11 mouse cellular contexts compared by ENCODE assay signal in genomic region chr9:61226596-61227384, GRCm38 (mm10).
DNase-seq lines count a peak whose midpoint lies in the region; ATAC-seq and TF ChIP-seq lines count a peak whose summit lies in the region.
"Had no signal": no experiment of that assay in that cellular context is flagged by ENCODE, and none has a peak within 500 bp of the region (broad histone marks: within the 10 kb centered on the region; RNA-seq: fewer than 3 reads in every experiment).

No protein-coding gene starts in this region.

- 85% methylated on average over 11 of the region's 12 CpGs for WGBS in forebrain, postnatal 0 days
- WGBS in forebrain, embryonic 13.5 days: 86% methylated on average over 11 of the region's 12 CpGs
- WGBS in lung, postnatal 0 days: 77% methylated on average over 11 of the region's 12 CpGs
- 39% methylated on average over 12 of the region's 12 CpGs for WGBS in thymus, adult 2 months

- H3K4me3 ChIP-seq in forebrain, postnatal 0 days (ENCODE audit: low read depth, low read length): no peak overlapping the region
- H3K4me3 ChIP-seq in forebrain, embryonic 13.5 days: no peak overlapping the region
- no peak overlapping the region for H3K4me3 ChIP-seq in lung, postnatal 0 days (ENCODE audit: low read depth, low read length)
- H3K4me3 ChIP-seq in cortical plate, adult 2 months (ENCODE audit: insufficient read depth, low read length): no peak overlapping the region
- H3K4me3 ChIP-seq in thymus, adult 2 months (ENCODE audit: control insufficient read depth, insufficient read depth, low read length): no peak overlapping the region
- H3K4me3 ChIP-seq: lung, embryonic 15.5 days had no signal

- no peak overlapping the region for H3K27ac ChIP-seq in forebrain, postnatal 0 days (ENCODE audit: low read depth, low read length)
- H3K27ac ChIP-seq in forebrain, embryonic 13.5 days: no peak overlapping the region
- no peak overlapping the region for H3K27ac ChIP-seq in lung, postnatal 0 days (ENCODE audit: low read length)
- no peak overlapping the region for H3K27ac ChIP-seq in cortical plate, adult 2 months (ENCODE audit: insufficient read depth, low read length)
- no peak overlapping the region for H3K27ac ChIP-seq in thymus, adult 2 months (ENCODE audit: control insufficient read depth, insufficient read depth, low read length)
- H3K27ac ChIP-seq: lung, embryonic 15.5 days had no signal

- no peak for ATAC-seq in forebrain, postnatal 0 days
- no peak for ATAC-seq in forebrain, embryonic 13.5 days
- ATAC-seq in lung, postnatal 0 days: no peak

- TF ChIP-seq CTCF in forebrain, postnatal 0 days (IDR thresholded peaks at IDR 0.05; ENCODE audit: low read depth): peak; percentile 60
- TF ChIP-seq CTCF in lung, postnatal 0 days (IDR thresholded peaks at IDR 0.05): peak; percentile 59
- TF ChIP-seq CTCF in cortical plate, adult 2 months (IDR thresholded peaks at IDR 0.05; ENCODE audit: extremely low read depth, insufficient read depth, low read length): peak; percentile 24; the same call in 1 of the 2 replicates
- TF ChIP-seq CTCF in thymus, adult 2 months (IDR thresholded peaks at IDR 0.05; ENCODE audit: borderline replicate concordance, control insufficient read depth, extremely low read depth, insufficient read depth, low read length, poor library complexity): no peak

- DNase-seq in forebrain, postnatal 0 days: no peak
- DNase-seq in lung, postnatal 0 days (ENCODE audit: low spot score): peak; percentile 31
- DNase-seq in lung, postnatal 25 days (ENCODE audit: low spot score): no peak
- DNase-seq in thymus, adult 2 months: peak; percentile 45
- DNase-seq in urinary bladder, postnatal 10 days (ENCODE audit: low spot score): no peak
- DNase-seq in urinary bladder, postnatal 25 days (ENCODE audit: low spot score): no peak
- DNase-seq: gastrocnemius, postnatal 14 days; kidney, adult 9 months had no signal

- H3K4me2 ChIP-seq in forebrain, postnatal 0 days (ENCODE audit: low read depth): no peak overlapping the region
- H3K4me2 ChIP-seq in forebrain, embryonic 13.5 days: no peak overlapping the region
- no peak overlapping the region for H3K4me2 ChIP-seq in lung, postnatal 0 days (replicated peaks; ENCODE audit: low read depth, low read length)
- H3K4me2 ChIP-seq: lung, embryonic 15.5 days had no signal

- H3K9me3 ChIP-seq in forebrain, postnatal 0 days (ENCODE audit: low read length): no peaks in the 10 kb centered on the region
- no peaks in the 10 kb centered on the region for H3K9me3 ChIP-seq in forebrain, embryonic 13.5 days (replicated peaks)
- H3K9me3 ChIP-seq in lung, postnatal 0 days (ENCODE audit: low read length): no peaks in the 10 kb centered on the region
- H3K9me3 ChIP-seq: lung, embryonic 15.5 days had no signal

- no peak overlapping the region for H3K9ac ChIP-seq in forebrain, postnatal 0 days
- H3K9ac ChIP-seq in forebrain, embryonic 13.5 days: no peak overlapping the region
- H3K9ac ChIP-seq in lung, postnatal 0 days (replicated peaks; ENCODE audit: low read depth): no peak overlapping the region
- H3K9ac ChIP-seq: lung, embryonic 15.5 days had no signal

- peaks cover 6% of the 10 kb centered on the region; the same call in 1 of the 2 replicates for H3K4me1 ChIP-seq in forebrain, postnatal 0 days (ENCODE audit: insufficient read depth)
- H3K4me1 ChIP-seq in forebrain, embryonic 13.5 days: peaks cover 31% of the 10 kb centered on the region
- no peaks in the 10 kb centered on the region for H3K4me1 ChIP-seq in lung, postnatal 0 days (ENCODE audit: insufficient read depth, low read depth, low read length)
- no peaks in the 10 kb centered on the region for H3K4me1 ChIP-seq in cortical plate, adult 2 months (ENCODE audit: control insufficient read depth, insufficient read depth, low read length)
- peaks cover 32% of the 10 kb centered on the region for H3K4me1 ChIP-seq in thymus, adult 2 months (replicated peaks; ENCODE audit: control insufficient read depth, insufficient read depth, low read length)

- no peaks in the 10 kb centered on the region for H3K27me3 ChIP-seq in forebrain, postnatal 0 days (ENCODE audit: insufficient read depth, low read length)
- peaks cover 3% of the 10 kb centered on the region; the same call in 1 of the 2 replicates for H3K27me3 ChIP-seq in forebrain, embryonic 13.5 days
- 0 out of 2 replicates have a peak, but pooled peaks cover 3% of the 10 kb centered on the region for H3K27me3 ChIP-seq in lung, postnatal 0 days (replicated peaks; ENCODE audit: insufficient read depth, low read length)
- H3K27me3 ChIP-seq in thymus, adult 2 months (ENCODE audit: control insufficient read depth, insufficient read depth, low read length): no peaks in the 10 kb centered on the region

- H3K36me3 ChIP-seq in forebrain, postnatal 0 days (ENCODE audit: insufficient read depth): no peaks in the 10 kb centered on the region
- no peaks in the 10 kb centered on the region for H3K36me3 ChIP-seq in forebrain, embryonic 13.5 days (ENCODE audit: poor library complexity, severe bottlenecking)
- H3K36me3 ChIP-seq in lung, postnatal 0 days (ENCODE audit: insufficient read depth, low read length): no peaks in the 10 kb centered on the region
- H3K36me3 ChIP-seq in thymus, adult 2 months (ENCODE audit: control insufficient read depth, insufficient read depth, low read length): no peaks in the 10 kb centered on the region
- H3K36me3 ChIP-seq: lung, embryonic 15.5 days had no signal

- TF ChIP-seq EP300 in lung, postnatal 0 days (IDR thresholded peaks at IDR 0.05): no peak

- no peak for TF ChIP-seq POLR2A in cortical plate, adult 2 months (IDR thresholded peaks at IDR 0.05; ENCODE audit: extremely low read depth, insufficient read depth, low read length)
- TF ChIP-seq POLR2A in thymus, adult 2 months (IDR thresholded peaks at IDR 0.05; ENCODE audit: control insufficient read depth, extremely low read depth, insufficient read depth, low read length, poor library complexity): no peak

Comparison
In these comparisons a context has a peak if more than half of its experiments do, and no peak if none do; other contexts are left out.
1. DNase-seq: peak in lung, postnatal 0 days (single experiment) and thymus, adult 2 months (single experiment); none in forebrain, postnatal 0 days (single experiment), lung, postnatal 25 days (single experiment), urinary bladder, postnatal 10 days (single experiment) and urinary bladder, postnatal 25 days (single experiment).